Mouse (Mus musculus) midbrain, postnatal 0 days (tissue): ENCODE results near the gene Ackr1. TPM values are rescaled to one million over a fixed set of nuclear protein-coding genes. Genes with fewer than 3 reads are reported as not detected.
A peak's percentile ranks its signal among the peaks of the same experiment; 100 is the strongest.

Source experiments
- ATAC-seq: fragments of 200-750 bp; cut with Nextera tagmentation; 2 replicates; pipeline ENCODE4 v1.8.0; 2017; ENCODE audit warnings: moderate number of reproducible peaks, mild to moderate bottlenecking, moderate TSS enrichment, moderate library complexity; ENCODE audit not compliant: low FRiP score
- DNase-seq: peaks from one replicate; pipeline ENCODE4 v3.0.0-alpha.2; 2015; ENCODE audit warnings: low spot score
- H3K27ac ChIP-seq: fragments of 300-500 bp; sonication (generic); 2 replicates; pipeline ENCODE4 v1.5.1; 2014; ENCODE audit warnings: low read depth, mild to moderate bottlenecking, low read length, mixed read lengths
- H3K27me3 ChIP-seq: fragments of 300-500 bp; sonication (generic); 2 replicates; pipeline ENCODE4 v1.6.1; 2014; ENCODE audit warnings: low read length, control low read depth, mixed read lengths; ENCODE audit not compliant: insufficient read depth
- H3K36me3 ChIP-seq: fragments of 300-500 bp; sonication (generic); 2 replicates; pipeline ENCODE4 v1.6.1; 2014; ENCODE audit warnings: low read length, control low read depth, mixed read lengths; ENCODE audit not compliant: insufficient read depth
- H3K4me1 ChIP-seq: fragments of 300-500 bp; sonication (generic); 2 replicates; pipeline ENCODE4 v1.6.1; 2014; ENCODE audit warnings: mild to moderate bottlenecking, control low read depth, antibody characterized with exemption, low read length, mixed read lengths; ENCODE audit not compliant: insufficient read depth
- H3K4me2 ChIP-seq: fragments of 300-500 bp; sonication (generic); 2 replicates; pipeline ENCODE4 v1.6.1; 2014; ENCODE audit warnings: low read depth, mild to moderate bottlenecking, low read length, mixed read lengths; ENCODE audit not compliant: poor library complexity, severe bottlenecking
- H3K4me3 ChIP-seq: fragments of 300-500 bp; sonication (generic); 2 replicates; pipeline ENCODE4 v1.5.1; 2014; ENCODE audit warnings: low read depth, mild to moderate bottlenecking, low read length, moderate library complexity
- H3K9ac ChIP-seq: fragments of 300-500 bp; sonication (generic); replicated peaks from 2 replicates; pipeline ENCODE4 v1.6.1; 2014; ENCODE audit warnings: mild to moderate bottlenecking, low read length, moderate library complexity, mixed read lengths; ENCODE audit not compliant: poor library complexity, severe bottlenecking
- H3K9me3 ChIP-seq: fragments of 300-500 bp; sonication (generic); 2 replicates; pipeline ENCODE4 v1.6.1; 2016; ENCODE audit warnings: low read length, control low read depth
- CTCF ChIP-seq: IDR thresholded peaks from 2 replicates; pipeline ENCODE4 v1.5.1; 2016; ENCODE audit warnings: antibody characterized with exemption, mild to moderate bottlenecking
- WGBS: fragments of 180-500 bp; shearing (Covaris S2); extraction: QIAGEN DNeasy Blood & Tissue Kit; methylation state at CpG from one replicate; pipeline ENCODE4 v1.1.7; 2014; 5-methylcytosine and 5-hydroxymethylcytosine counted together
- polyA plus RNA-seq: library from polyadenylated mRNA; unstranded; fragments of >200 nt; fragmentation: Nextera tagmentation; extraction: Ambion mirVana; gene quantifications from 2 replicates; pipeline ENCODE4 v1.2.1, GENCODE M21; 2015
- total RNA-seq: library from RNA; depleted of rRNA; stranded (reverse); fragments of >200 nt; gene quantifications from 2 replicates; pipeline ENCODE4 v1.2.3, GENCODE M21; 2014

Gene Ackr1
- total and polyA plus RNA-seq, 2 experiments from 2014 or later, result 24.1 to 38.0 TPM

DNA sequence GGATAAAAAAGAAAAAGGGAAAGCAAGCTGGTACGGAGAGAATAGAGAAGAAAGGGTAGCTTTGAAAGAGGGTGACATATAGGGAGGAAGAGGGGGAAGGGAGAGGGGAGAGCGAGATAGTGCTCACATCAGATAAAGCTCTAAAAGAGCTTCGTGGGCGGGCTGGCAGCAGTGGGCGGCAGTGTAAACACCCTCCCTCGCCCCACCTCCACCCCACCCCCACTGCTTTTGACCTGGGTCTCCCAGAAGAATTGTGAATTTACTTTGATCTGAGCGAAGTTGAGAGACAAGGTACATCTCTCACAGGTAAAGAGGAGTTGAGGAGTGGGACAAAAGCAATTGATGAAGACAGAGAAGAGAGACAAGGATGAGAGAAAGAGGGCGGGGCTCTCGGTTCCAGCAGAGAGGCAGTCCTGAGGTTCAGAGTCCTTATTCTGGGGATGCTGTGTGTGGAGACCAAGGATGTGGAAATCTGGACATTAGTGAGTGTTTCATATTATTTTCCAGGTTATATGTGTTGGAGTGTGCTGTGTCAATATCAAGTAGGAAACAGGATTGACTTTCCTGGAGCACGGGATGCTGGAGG is 16.9 kb upstream of the Ackr1 start, which contains the start of gene Aim2:
TSS of gene Aim2 (plus strand) at position 508 of the 586 bp plus-strand sequence.
- DNase-seq (no peak), ATAC-seq (0 out of 2 replicates have a peak, but pooled peaks have one; percentile 8)
- H3K27ac ChIP-seq, result no peak within 1 kb of the TSS
- no peak within 1 kb of the TSS for H3K4me3 ChIP-seq
- H3K4me2 ChIP-seq, result peak within 1 kb of the TSS; percentile 20
- peaks cover 14% of the 10 kb centered on the region; the same call in 1 of the 2 replicates for H3K36me3 ChIP-seq
- no peak within 1 kb of the TSS for H3K9ac ChIP-seq
- TF ChIP-seq CTCF, result no peak
- peaks cover 6% of the 10 kb centered on the region; the same call in 1 of the 2 replicates for H3K4me1 ChIP-seq
- H3K9me3 ChIP-seq, result no peaks in the 10 kb centered on the region
- WGBS, result 8% methylated on average over 10 of the region's 10 CpGs
- H3K27me3 ChIP-seq, result no peaks in the 10 kb centered on the region

GRCm38 (mm10) chr1:173349946-173350345 is 16.4 kb upstream of the Ackr1 start:
- Histone ChIP-seq H3K36me3 (peaks cover 12% of the 10 kb centered on the region; the same call in 1 of the 2 replicates), H3K27ac (no peak overlapping the region), H3K9me3 (no peaks in the 10 kb centered on the region), H3K4me2 (peak overlapping the region; percentile 20), H3K4me1 (peaks cover 6% of the 10 kb centered on the region; the same call in 1 of the 2 replicates), H3K27me3 (no peaks in the 10 kb centered on the region), H3K4me3 (no peak overlapping the region), H3K9ac (no peak overlapping the region)
- no peak for TF ChIP-seq CTCF
- DNase-seq (peak; percentile 69), ATAC-seq (peak; percentile 72)
- 4% methylated on average over 6 of the region's 6 CpGs for WGBS

DNA sequence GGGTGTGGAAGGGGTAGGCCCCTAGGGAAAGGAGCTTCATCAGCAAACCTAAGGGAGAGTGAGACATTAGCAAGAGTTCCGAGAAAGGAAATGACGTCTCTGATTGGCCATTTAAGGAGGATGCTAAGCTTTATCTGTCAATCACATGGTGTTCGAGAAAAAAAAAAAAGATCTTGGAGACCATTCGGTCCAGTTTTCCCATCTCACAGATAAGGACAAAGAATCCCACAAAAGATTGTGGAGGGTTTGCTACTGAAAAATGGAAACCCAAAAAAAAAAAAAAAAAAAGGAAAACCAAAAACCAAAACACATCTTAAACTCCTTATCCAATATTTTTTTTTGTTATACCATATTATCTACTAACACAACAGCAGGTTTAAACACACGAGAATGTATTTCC is 15.6 kb upstream of the Ackr1 start:
- H3K9me3 ChIP-seq, result no peaks in the 10 kb centered on the region
- H3K4me1 ChIP-seq, result peaks cover 6% of the 10 kb centered on the region; the same call in 1 of the 2 replicates
- no peak overlapping the region for H3K4me2 ChIP-seq
- no peak overlapping the region for H3K27ac ChIP-seq
- WGBS, result 48% methylated on average over 5 of the region's 5 CpGs
- H3K9ac ChIP-seq, result no peak overlapping the region
- no peak overlapping the region for H3K4me3 ChIP-seq
- no peak for ATAC-seq
- no peak for TF ChIP-seq CTCF
- DNase-seq, result no peak
- H3K27me3 ChIP-seq, result no peaks in the 10 kb centered on the region
- peaks cover 18% of the 10 kb centered on the region for H3K36me3 ChIP-seq

- 12% methylated on average over 1 of the region's 1 CpGs for WGBS
- ATAC-seq, result no peak
- no peak for TF ChIP-seq CTCF
Measured at GRCm38 (mm10) chr1:173348527-173348926, 15.0 kb upstream of the Ackr1 start.

GRCm38 (mm10) chr1:173345112-173345511 is 11.6 kb upstream of the Ackr1 start:
- Histone ChIP-seq H3K36me3 (peaks cover 45% of the 10 kb centered on the region), H3K27me3 (no peaks in the 10 kb centered on the region), H3K9ac (no peak overlapping the region), H3K27ac (no peak overlapping the region), H3K9me3 (no peaks in the 10 kb centered on the region), H3K4me3 (no peak overlapping the region), H3K4me1 (peaks cover 3% of the 10 kb centered on the region; the same call in 1 of the 2 replicates), H3K4me2 (no peak overlapping the region)
- no peak for TF ChIP-seq CTCF
- DNase-seq (no peak), ATAC-seq (no peak)
- WGBS, result 91% methylated on average over 4 of the region's 4 CpGs

More at GRCm38 (mm10) chr1:173348527-173348926, 15.0 kb upstream of the Ackr1 start:
- no peak for DNase-seq
- Histone ChIP-seq H3K4me2 (no peak overlapping the region), H3K9ac (no peak overlapping the region), H3K36me3 (peaks cover 24% of the 10 kb centered on the region), H3K27me3 (no peaks in the 10 kb centered on the region), H3K27ac (no peak overlapping the region), H3K4me3 (no peak overlapping the region), H3K9me3 (no peaks in the 10 kb centered on the region), H3K4me1 (peaks cover 6% of the 10 kb centered on the region; the same call in 1 of the 2 replicates)

DNA sequence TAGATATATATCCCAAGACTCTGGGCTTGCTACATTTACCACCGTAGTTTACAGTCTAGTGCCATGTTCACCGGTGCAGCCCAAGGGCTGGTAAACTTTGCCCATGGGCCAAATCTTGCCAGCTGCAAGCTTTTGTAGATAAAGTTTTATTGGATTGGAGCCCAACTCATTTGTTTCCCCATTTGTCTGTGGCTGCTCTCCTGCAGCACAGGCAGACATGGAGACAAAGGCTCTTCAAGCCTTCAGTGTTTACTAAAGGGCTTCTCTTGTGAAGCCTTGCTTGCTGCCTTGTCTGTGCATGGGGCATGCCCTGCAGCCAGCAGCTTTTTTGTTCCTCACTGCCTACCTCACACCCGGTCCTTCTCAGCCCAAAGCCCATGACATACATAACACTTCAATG is 10.4 kb upstream of the Ackr1 start:
- TF ChIP-seq CTCF, result no peak
- no peak overlapping the region for H3K27ac ChIP-seq
- H3K4me2 ChIP-seq, result no peak overlapping the region
- H3K36me3 ChIP-seq, result peaks cover 48% of the 10 kb centered on the region
- no peak for DNase-seq
- no peaks in the 10 kb centered on the region for H3K9me3 ChIP-seq
- ATAC-seq, result no peak
- WGBS, result 57% methylated on average over 3 of the region's 3 CpGs
- H3K4me1 ChIP-seq, result no peaks in the 10 kb centered on the region
- H3K4me3 ChIP-seq, result no peak overlapping the region
- H3K9ac ChIP-seq, result no peak overlapping the region
- no peaks in the 10 kb centered on the region for H3K27me3 ChIP-seq
